Mouse (Mus musculus) neural tube, embryonic 14.5 days (tissue): ENCODE results near the gene Ccnd3. TPM values are rescaled to one million over a fixed set of nuclear protein-coding genes. Genes with fewer than 3 reads are reported as not detected.

Experiments used
- ATAC-seq: fragments of 200-750 bp; cut with Nextera tagmentation; 2 replicates; pipeline ENCODE4 v1.8.0; 2017; ENCODE audit warnings: low read depth, mild to moderate bottlenecking, moderate TSS enrichment, moderate library complexity
- H3K27ac ChIP-seq: fragments of 300-500 bp; sonication (generic); 2 replicates; pipeline ENCODE4 v1.5.1; 2014; ENCODE audit warnings: low read depth, mild to moderate bottlenecking, control low read depth, low read length, moderate library complexity, mixed read lengths
- H3K27me3 ChIP-seq: fragments of 300-500 bp; sonication (generic); 2 replicates; pipeline ENCODE4 v1.6.1; 2014; ENCODE audit warnings: low read length; ENCODE audit not compliant: control insufficient read depth, insufficient read depth
- H3K36me3 ChIP-seq: fragments of 300-500 bp; sonication (generic); 2 replicates; pipeline ENCODE4 v1.6.1; 2014; ENCODE audit warnings: low read length, mixed read lengths; ENCODE audit not compliant: control insufficient read depth, insufficient read depth
- H3K4me1 ChIP-seq: fragments of 300-500 bp; sonication (generic); 2 replicates; pipeline ENCODE4 v1.6.1; 2014; ENCODE audit warnings: low read length; ENCODE audit not compliant: control insufficient read depth, insufficient read depth
- H3K4me2 ChIP-seq: fragments of 300-500 bp; sonication (generic); 2 replicates; pipeline ENCODE4 v1.6.1; 2014; ENCODE audit warnings: mild to moderate bottlenecking, low read depth, low read length, control low read depth
- H3K4me3 ChIP-seq: fragments of 300-500 bp; sonication (generic); 2 replicates; pipeline ENCODE4 v1.5.1; 2014; ENCODE audit warnings: low read depth, low read length, control low read depth, mixed read lengths
- H3K9ac ChIP-seq: fragments of 300-500 bp; sonication (generic); replicated peaks from 2 replicates; pipeline ENCODE4 v1.6.1; 2014; ENCODE audit warnings: low read depth, mild to moderate bottlenecking, control low read depth, low read length, mixed read lengths
- H3K9me3 ChIP-seq: fragments of 300-500 bp; sonication (generic); 2 replicates; pipeline ENCODE4 v1.6.1; 2016; ENCODE audit warnings: low read length; ENCODE audit not compliant: control insufficient read depth
- WGBS: fragments of 180-500 bp; shearing (Covaris S2); extraction: QIAGEN DNeasy Blood & Tissue Kit; methylation state at CpG from one replicate; pipeline ENCODE4 v1.1.7; 2014; 5-methylcytosine and 5-hydroxymethylcytosine counted together
- polyA plus RNA-seq: library from polyadenylated mRNA; unstranded; fragments of >200 nt; fragmentation: Nextera tagmentation; extraction: Ambion mirVana; gene quantifications from 2 replicates; pipeline ENCODE4 v1.2.1, GENCODE M21; 2014

Ccnd3 gene
- polyA plus RNA-seq, 1 experiment from 2014 or later: 49.1 TPM

GRCm38 (mm10) chr17:47516232-47516631, 11.4 kb downstream of the Ccnd3 start:
- no peak overlapping the region for H3K27ac ChIP-seq
- no peak for ATAC-seq
- H3K36me3 ChIP-seq: no peaks in the 10 kb centered on the region
- no peak overlapping the region for H3K4me3 ChIP-seq
- H3K9me3 ChIP-seq: no peaks in the 10 kb centered on the region
- 99% methylated on average over 3 of the region's 3 CpGs for WGBS
- no peak overlapping the region for H3K9ac ChIP-seq
- no peaks in the 10 kb centered on the region for H3K27me3 ChIP-seq
- no peak overlapping the region for H3K4me2 ChIP-seq
- peaks cover under 1% of the 10 kb centered on the region; the same call in 1 of the 2 replicates for H3K4me1 ChIP-seq

- Histone ChIP-seq H3K9me3 (no peaks in the 10 kb centered on the region), H3K27ac (no peak overlapping the region), H3K36me3 (no peaks in the 10 kb centered on the region), H3K4me2 (no peak overlapping the region), H3K4me1 (peaks cover 13% of the 10 kb centered on the region), H3K9ac (no peak overlapping the region), H3K27me3 (no peaks in the 10 kb centered on the region), H3K4me3 (no peak overlapping the region)
- WGBS: 42% methylated on average over 8 of the region's 8 CpGs
- no peak for ATAC-seq
These were observed 13.4 kb downstream of the Ccnd3 start for GRCm38 (mm10) chr17:47518205-47518604.

DNA sequence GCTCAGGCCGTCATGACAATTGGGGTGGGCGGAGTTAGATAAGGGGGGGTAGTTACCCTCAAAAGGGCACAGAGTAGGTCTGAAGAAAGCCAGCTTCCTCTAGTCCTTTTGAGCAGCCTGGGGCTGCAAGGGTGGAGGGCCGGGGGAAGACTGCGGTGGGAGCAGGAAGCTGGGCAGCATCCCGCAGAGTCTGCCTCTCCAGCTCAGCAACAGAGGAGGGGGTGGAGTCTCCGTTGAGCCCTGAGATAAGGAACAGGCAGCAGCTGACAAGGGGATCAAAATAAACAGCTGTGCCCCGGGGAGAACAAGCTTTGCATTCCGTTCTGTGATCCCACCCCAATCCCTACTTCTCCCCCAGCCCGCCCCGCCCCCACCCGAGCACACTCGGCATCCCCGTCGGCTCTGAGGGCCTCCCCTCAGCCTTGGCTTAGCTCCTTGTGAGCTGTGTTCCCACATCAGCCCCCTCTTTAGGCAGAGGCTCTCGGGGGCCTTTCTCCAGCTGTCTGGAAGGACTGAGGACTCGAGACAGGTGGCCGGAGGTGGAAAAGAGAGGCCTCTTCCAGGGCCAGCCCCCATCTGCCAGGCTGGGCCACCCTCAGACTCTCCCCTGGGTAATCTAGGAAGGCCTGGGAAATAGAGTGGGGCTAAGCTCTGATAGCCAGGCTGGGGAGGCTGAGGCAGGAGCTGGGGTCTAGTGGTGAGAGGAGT, 16.9 kb downstream of the Ccnd3 start:
- ATAC-seq: peak; percentile 87
- 4% methylated on average over 17 of the region's 17 CpGs for WGBS

DNA sequence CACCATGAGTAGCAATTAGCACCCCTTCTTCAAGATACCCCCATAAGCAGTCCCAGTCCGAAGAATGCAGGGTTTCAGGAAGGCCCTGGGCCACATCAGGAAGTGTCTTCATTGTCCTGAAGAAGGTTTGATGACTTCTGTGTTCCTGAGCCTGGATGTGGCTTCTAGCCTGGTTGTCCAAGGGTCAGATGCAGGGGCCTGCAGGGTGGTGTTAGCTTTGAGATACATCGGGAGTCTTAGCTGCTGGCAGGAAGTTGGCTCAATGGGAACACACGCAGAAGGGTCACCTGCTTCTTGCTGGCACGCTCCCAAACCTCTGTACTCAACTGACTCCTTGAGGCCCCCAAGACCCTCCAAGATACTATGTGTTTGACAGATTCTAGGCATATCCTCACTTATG, 17.7 kb downstream of the Ccnd3 start:
- ATAC-seq: no peak
- H3K27ac ChIP-seq: peak overlapping the region; percentile 49; the same call in 1 of the 2 replicates
- no peaks in the 10 kb centered on the region for H3K9me3 ChIP-seq
- no peak overlapping the region for H3K9ac ChIP-seq
- 72% methylated on average over 4 of the region's 4 CpGs for WGBS
- H3K4me1 ChIP-seq: peaks cover 14% of the 10 kb centered on the region
- no peak overlapping the region for H3K4me3 ChIP-seq
- H3K36me3 ChIP-seq: no peaks in the 10 kb centered on the region
- H3K4me2 ChIP-seq: no peak overlapping the region
- H3K27me3 ChIP-seq: no peaks in the 10 kb centered on the region

More for the DNA sequence above, 16.9 kb downstream of the Ccnd3 start:
- Histone ChIP-seq H3K36me3 (no peaks in the 10 kb centered on the region), H3K4me3 (peak overlapping the region; percentile 7; the same call in 1 of the 2 replicates), H3K9me3 (no peaks in the 10 kb centered on the region), H3K4me2 (peak overlapping the region; percentile 37; the same call in 1 of the 2 replicates), H3K4me1 (peaks cover 13% of the 10 kb centered on the region), H3K27me3 (no peaks in the 10 kb centered on the region), H3K27ac (peak overlapping the region; percentile 49), H3K9ac (peak overlapping the region; percentile 39; the same call in 1 of the 2 replicates)

DNA sequence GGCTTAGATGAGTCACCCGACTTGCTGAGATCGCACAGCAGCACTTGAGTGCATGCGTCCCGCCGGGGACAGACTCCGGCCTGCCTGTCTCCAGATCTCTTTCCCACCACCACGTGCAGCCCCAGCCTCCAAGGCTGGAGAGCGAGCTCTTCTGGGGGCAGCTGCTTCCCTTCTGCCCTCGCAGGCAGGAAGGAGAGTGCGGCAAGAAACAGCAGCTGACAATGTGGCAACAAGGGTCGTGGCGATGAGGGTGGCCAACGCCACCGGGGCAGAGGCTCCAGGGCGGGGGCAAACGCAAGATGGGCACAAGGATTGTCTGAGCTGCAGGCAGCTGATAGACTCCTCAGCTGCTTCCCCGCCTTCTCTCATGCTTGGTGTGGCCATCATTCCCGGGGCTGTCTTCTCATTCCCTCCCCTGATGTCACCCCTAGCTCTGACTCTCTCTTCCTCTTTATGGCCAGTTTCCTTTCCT, 18.4 kb downstream of the Ccnd3 start:
- whole genome bisulfite sequencing: 75% methylated on average over 18 of the region's 18 CpGs
- ATAC-seq: no peak
- H3K27ac ChIP-seq: no peak overlapping the region
- no peaks in the 10 kb centered on the region for H3K27me3 ChIP-seq
- H3K4me3 ChIP-seq: no peak overlapping the region
- no peaks in the 10 kb centered on the region for H3K36me3 ChIP-seq
- H3K9ac ChIP-seq: no peak overlapping the region
- no peak overlapping the region for H3K4me2 ChIP-seq
- no peaks in the 10 kb centered on the region for H3K9me3 ChIP-seq
- peaks cover 15% of the 10 kb centered on the region for H3K4me1 ChIP-seq

- H3K9me3 ChIP-seq: no peaks in the 10 kb centered on the region
- WGBS: 75% methylated on average over 8 of the region's 8 CpGs
- no peak overlapping the region for H3K9ac ChIP-seq
- H3K4me2 ChIP-seq: no peak overlapping the region
- no peak overlapping the region for H3K4me3 ChIP-seq
- H3K4me1 ChIP-seq: peaks cover 15% of the 10 kb centered on the region
- ATAC-seq: no peak
- no peaks in the 10 kb centered on the region for H3K36me3 ChIP-seq
- no peak overlapping the region for H3K27ac ChIP-seq
- no peaks in the 10 kb centered on the region for H3K27me3 ChIP-seq
These were observed 19.2 kb downstream of the Ccnd3 start for GRCm38 (mm10) chr17:47524055-47524454.

GRCm38 (mm10) chr17:47524991-47525390, 20.1 kb downstream of the Ccnd3 start:
- H3K9ac ChIP-seq: no peak overlapping the region
- WGBS: 93% methylated on average over 6 of the region's 6 CpGs
- no peak overlapping the region for H3K4me3 ChIP-seq
- H3K4me1 ChIP-seq: peaks cover 15% of the 10 kb centered on the region
- H3K9me3 ChIP-seq: no peaks in the 10 kb centered on the region
- ATAC-seq: no peak
- no peaks in the 10 kb centered on the region for H3K27me3 ChIP-seq
- H3K27ac ChIP-seq: no peak overlapping the region
- no peak overlapping the region for H3K4me2 ChIP-seq
- no peaks in the 10 kb centered on the region for H3K36me3 ChIP-seq

- Histone ChIP-seq H3K27ac (0 out of 2 replicates have a peak overlapping the region, but pooled peaks have one; percentile 34), H3K4me1 (peaks cover 7% of the 10 kb centered on the region), H3K4me3 (no peak overlapping the region), H3K9ac (no peak overlapping the region), H3K36me3 (no peaks in the 10 kb centered on the region), H3K9me3 (no peaks in the 10 kb centered on the region), H3K4me2 (no peak overlapping the region), H3K27me3 (no peaks in the 10 kb centered on the region)
- 76% methylated on average over 17 of the region's 17 CpGs for WGBS
- ATAC-seq: no peak
These were observed 22.1 kb downstream of the Ccnd3 start for GRCm38 (mm10) chr17:47526856-47527520.
